Mouse (Mus musculus): ENCODE data around the gene Gng12.

Gene Gng12

DNA sequence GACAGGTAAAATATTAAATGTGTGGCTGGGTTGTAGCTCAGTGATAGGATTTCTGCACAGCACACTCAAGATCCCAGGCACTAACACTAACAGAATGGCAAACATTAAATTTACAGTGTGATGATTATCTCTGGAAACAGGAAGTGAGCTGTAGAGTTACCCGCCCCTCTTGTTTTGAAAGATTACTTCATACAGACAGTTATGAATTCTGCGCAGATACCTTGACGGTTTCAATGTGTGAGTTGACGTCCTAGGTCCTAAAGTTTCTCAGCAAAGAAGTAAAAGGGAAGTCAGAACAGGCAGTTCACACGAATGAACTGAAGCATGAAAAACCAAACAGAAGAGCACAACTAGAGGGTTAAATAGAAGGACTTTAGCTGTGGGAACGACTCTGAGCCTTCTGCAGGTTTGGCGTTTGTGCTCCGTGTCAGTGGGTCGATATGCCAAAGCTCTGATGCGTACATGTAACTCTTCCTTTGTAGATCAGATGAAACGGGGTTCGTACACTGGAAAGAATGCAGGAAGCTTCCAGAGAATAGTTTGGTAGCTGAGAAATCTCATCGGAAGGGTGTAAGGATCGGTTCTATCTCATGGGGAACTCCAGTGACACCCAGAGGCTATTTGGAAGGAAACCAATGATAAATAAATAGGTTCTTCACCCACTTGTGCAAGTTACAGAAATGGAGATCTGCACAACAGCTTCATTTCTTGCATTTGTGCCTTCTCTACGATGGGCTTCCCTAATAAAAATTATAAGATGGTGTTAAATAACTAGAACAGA is 160.1 kb downstream of the Gng12 start:
- DNase-seq (ENCODE audit: low read depth, low spot score): no peak

DNA sequence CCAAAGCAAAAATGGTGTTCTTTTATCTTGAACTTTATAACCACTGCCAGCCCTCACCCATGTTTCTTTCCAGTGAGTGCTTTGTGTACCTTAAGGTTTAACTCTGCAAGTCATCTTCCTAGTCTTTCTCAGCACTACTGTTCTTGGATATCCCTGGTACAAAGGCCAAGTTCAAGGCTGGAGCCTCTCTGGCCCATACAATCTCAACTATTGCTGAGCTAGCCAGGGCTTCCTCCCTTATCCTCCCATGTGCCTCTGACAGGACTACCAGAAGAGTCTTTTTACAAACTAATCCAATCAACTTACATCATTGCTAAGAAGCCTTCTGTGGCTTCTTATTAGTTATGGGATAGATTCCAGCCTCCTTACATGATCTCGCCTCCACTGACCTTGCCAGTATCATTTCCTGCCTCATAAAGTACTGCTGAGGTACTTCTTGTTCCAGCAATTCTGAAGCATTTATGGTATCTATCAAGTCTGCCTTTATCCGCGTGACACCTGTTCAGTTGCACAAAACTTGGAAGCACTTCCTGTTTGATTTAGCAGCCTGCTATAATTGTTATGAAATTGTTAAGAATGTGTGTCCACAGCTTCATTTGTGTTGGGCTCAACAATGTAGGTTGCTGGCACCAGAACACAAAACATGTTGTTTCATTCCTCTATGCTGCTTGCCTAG is 160.8 kb downstream of the Gng12 start:
- DNase-seq (ENCODE audit: low read depth, low spot score): no peak

DNA sequence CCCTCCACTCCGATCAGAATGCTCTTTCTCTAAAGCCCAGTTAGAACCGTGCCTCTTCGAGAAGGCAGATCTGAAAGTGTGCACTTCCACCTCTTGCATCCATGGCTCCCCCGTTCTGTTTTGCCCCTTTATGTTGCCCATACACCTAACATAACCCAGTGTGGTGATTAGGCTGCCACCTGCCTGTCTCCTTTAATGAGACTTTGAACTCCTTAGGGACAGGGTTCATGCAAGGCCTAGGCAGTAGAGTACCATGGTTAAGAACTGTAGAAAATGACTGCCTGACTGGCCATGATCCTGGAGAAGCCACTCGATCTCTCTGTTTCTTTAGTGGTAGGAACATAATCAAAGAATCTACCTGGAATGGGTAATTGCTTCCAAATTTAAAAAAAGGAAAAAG is 161.4 kb downstream of the Gng12 start:
- no peak for DNase-seq (ENCODE audit: low read depth, low spot score)

GRCm38 (mm10) chr6:67057991-67058696 is 161.9 kb downstream of the Gng12 start:
- no peak for DNase-seq (ENCODE audit: low read depth, low spot score)

DNA sequence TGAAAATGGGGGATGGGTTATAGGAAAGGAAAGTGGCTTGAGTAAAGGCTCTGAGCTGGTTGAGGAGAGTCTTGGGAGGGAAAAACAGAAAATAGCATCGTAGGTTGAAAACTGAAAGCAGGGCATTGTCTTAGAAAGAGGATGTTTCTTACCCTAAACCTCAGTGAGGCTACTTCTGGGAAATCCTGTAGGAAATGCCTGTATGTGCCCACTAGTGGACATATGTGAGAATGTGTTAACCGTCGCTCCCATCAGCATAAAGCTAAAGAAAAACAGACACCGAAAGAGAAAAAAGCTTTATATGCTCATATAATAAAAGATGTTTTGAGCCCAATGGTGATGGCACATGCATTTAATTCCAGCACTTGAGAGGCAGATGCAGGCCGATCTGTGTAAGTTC is 163.9 kb downstream of the Gng12 start:
- DNase-seq (ENCODE audit: low read depth, low spot score): no peak

GRCm38 (mm10) chr6:67069219-67069762 is 173.1 kb downstream of the Gng12 start:
- DNase-seq (ENCODE audit: low read depth, low spot score): no peak

DNA sequence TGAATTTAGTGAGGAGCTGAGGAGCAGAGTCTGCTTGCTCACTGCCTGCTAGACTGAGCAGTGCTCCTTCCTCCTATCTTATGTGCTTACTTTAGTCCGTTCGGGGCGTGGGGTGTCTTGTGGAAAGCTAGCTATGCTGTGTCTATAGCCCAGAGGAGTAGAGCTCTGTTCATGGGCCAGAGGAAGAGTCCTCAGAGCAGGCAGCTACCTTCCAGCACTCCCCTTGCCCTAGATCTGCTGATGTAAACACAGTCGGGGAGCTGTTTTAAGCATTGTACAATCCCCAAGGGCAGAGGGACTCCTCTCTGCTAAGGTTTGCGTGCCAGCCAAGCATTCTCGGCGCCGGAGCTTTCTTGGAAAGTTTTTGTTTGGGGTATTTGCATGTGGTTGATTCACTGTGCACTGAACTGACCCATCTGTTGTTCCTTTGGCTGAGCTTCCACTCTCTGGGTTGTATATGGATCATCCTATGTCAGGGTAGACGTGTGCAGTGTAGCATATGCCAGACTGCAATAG is 173.7 kb downstream of the Gng12 start:
- no peak for DNase-seq (ENCODE audit: low read depth, low spot score)
